Mouse (Mus musculus): ENCODE data around the gene Agtr1a. TPM values are rescaled to one million over a fixed set of nuclear protein-coding genes. Genes with fewer than 3 reads are reported as not detected.

Agtr1a gene
- not detected for total RNA-seq (2023)

DNA sequence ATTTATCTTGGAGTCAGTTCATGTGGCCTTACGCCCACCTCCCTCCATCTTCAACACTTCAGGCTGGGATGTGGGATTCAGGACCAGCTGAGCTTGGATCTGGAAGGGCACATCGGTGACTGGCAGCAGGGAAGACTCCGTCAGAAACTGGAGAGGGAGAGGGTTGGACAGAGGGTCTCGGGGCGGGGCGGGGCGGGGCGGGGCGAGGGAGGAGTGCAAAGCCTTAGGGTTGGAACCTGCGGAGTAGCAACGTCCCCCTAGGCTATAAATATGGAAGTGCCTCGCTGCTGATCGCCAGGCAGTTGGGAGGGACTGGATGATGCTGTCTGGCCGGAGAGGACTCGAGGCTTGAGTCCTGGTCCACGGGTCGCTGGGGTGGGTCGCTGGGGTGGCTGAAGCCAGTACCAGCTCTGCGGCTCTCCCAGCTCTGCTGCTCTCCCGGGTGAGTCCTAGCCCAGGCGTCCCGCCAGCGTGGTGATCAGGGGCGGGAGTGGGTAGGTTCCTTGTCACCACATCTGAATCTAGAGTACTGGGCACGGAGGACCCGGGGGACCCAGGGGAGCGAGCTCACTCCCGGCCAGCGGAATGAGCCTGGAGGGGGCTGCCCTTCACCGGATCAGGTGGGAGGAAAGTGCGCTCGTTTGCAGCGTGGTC is at the start of gene Agtr1a:
TSS of gene Agtr1a (plus strand) at position 294 of the 654 bp plus-strand sequence.

Other genes starting within 250 kb of the Agtr1a start
- 28.7 TPM for gene Mboat1, start 200.0 kb upstream of the Agtr1a start, total RNA-seq (2023)
- gene Uqcrfs1, start 208.9 kb downstream of the Agtr1a start, total RNA-seq (2023) = 84.6 TPM